Mouse (Mus musculus): ENCODE data around the gene Fcna.

Gene Fcna

DNA sequence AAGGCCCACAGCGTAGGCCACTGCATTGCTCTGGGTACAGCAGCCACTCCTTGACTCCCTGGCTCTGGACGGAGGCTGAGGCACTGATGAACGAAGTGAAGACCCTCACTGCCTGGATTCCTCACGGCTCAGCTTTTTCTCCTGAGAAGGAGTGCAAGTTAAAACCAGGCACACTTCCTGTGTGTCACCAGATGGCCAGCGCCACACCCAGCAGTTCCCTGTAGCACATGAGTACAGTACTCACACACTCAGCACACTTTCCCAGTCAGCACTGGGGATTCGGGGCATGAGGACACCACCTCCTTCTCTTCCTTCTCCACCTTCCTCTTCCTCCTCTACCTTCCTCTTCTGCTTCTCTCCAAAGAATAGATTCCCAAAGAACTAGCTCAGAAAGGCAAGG, at the start of gene Fcna:
Fcna (minus strand) TSS at position 220 of the 400 bp plus-strand sequence.
- DNase-seq (ENCODE audit: low spot score in 2 of 2), result no peak

DNA sequence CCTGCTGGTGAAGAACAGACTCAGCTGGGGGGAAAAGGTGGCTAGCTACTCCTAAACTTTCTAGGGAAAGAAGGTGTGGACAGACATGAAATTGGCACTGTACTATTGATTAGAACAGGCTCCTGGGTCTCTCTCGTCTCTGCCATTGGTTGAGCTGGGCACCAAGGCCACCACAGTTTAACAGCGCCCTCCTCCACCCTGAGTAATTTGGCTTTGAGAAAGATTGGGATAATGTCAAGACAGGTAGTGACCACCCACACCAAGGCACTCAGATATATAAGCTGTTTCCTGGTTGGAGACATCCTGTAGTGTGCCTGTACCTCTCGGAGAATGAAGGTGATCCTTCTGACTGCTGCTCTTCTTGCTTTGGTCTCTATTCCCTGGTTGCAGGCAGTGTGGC, 48.7 kb upstream of the Fcna start, which contains the start of gene Lcn6:
Lcn6 (plus strand) TSS at position 301 of the 400 bp plus-strand sequence.
- no peak for DNase-seq (ENCODE audit: low spot score in 2 of 2)

DNA sequence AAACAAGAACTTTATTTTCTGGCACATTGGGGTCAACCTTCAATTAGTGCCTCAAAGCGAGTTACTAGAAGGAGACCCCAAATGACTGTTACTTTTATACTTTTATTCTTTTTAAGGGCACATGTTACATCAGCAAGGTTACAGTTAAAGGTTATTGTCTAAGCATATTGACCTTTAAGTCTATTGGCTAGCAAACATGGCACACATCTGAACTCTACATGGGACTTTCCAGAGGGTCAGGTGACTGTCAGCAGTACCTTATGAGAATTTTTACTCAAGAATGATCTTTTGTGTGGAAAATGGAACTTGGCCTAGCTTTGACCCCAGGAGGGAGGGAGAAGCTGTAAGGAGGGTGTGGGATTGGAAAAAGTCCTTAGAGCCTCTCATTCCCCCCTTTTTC, 38.7 kb upstream of the Fcna start:
- no peak for DNase-seq (ENCODE audit: low spot score in 2 of 2)

DNA sequence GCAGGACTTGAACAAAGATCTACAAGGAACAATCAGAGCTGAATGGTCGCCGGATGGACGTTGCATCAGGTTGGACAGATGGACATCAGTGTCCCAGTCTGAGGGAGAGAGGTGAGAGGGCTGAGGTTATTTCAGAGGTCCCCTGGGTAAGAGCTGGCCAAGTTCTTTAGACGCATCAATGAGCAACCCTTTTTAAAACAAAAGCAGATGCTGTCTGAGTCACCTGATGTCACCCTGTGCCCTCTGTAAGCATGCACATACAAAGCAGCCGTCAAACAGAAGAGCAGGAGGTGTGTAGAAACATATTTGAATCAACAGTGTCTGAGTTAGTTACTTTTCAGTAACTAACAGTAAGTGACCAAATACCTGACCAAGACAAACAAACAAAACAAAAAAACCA, 36.3 kb upstream of the Fcna start:
- DNase-seq (ENCODE audit: low spot score in 2 of 2), result no peak

DNA sequence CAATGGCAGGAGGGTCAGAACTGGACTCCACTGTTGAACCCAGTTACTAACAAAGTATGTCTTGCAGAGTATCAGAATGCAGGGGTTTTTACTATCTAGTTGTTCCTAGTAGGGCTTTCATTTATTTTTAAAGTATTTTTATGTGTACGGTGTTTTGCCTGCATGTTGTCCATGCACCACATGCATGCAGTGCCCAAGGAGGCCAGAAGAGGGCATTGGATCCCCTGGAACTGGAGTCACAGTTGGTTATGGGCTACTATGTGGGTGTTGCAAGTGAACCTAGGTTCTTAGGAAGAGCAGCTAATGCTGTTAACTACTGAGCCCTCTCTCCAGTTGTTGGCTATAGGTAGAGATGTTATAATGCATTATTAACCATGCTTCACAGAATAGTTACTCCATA, 35.7 kb upstream of the Fcna start:
- peak; percentile 39 to 65 for DNase-seq (ENCODE audit: low spot score in 2 of 2)

DNA sequence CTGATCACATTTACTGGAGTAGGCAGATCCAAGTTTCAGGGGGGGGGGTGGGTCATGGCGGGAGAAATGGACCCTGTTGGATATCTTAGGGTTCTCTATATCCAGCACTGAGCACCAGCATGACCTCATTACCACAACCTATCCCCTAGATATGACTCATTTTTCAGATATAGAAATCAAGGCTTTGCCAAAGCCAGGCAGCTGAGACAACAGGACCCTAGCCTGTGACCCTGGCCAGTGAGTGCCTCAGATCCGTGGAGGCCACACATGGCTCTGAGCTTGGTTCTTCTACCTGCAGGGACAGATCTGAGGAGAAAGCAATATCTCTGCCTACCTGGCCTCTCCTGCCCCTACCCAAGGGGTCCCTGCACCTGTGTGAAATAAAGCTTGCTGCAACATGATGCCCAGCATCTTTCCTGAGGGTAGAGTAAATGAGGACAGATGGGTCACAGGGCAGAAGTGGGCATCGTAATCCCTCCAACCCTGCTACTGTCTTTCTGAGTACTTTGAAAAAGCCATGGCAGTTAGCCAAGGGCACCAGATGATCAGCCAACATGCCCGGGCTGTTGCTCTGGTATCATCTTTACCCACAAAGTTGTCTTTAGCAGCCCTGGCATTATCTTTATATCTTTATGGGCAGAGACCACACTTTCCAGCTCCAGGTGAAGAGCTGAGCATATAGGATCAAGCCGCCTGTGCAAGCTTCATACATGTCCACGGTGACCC, 33.6 kb upstream of the Fcna start:
- DNase-seq (ENCODE audit: low spot score in 2 of 2), result no peak

DNA sequence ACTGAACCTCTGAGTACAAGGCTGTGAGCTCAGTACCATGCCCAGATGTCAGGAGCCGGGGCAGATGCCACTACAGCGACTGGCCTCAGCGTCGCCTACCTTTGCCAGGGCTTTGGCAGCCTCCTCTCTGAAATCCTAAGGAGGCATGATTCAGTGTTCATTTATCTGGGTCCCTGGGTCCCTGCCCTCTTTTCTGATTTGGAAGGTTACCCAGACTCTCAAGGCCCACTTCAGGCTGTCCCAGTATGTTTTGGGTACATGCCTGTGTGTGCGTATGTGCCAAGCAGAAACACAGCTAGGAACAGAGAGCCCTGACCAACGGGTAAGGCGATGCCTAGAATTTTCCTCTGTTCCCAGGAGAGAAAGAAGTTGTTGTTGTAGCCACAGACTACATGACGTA, 32.4 kb upstream of the Fcna start:
- DNase-seq (ENCODE audit: low spot score in 2 of 2), result no peak

DNA sequence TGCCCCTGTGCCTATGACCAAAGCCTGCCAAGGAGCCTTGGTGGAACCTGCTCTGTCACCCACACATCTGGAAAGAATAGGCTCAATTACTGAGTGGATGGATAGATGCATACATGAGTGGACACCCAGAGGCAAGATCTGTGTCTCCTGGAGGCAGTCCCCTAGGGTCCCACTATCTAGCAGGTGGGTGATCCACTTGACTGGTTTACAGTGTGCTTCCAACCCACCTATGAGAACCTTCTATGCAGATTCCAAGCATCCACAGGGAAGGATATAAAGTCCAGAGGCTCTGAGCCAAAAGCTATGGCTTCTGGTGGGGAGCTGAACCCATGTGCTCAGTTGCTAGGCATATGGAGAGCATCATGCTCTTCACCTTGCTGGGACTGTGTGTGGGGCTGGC, 29.8 kb upstream of the Fcna start, which contains the start of gene Lcn5:
Lcn5 (plus strand) TSS at position 301 of the 400 bp plus-strand sequence.
- DNase-seq (ENCODE audit: low spot score in 2 of 2), result no peak

DNA sequence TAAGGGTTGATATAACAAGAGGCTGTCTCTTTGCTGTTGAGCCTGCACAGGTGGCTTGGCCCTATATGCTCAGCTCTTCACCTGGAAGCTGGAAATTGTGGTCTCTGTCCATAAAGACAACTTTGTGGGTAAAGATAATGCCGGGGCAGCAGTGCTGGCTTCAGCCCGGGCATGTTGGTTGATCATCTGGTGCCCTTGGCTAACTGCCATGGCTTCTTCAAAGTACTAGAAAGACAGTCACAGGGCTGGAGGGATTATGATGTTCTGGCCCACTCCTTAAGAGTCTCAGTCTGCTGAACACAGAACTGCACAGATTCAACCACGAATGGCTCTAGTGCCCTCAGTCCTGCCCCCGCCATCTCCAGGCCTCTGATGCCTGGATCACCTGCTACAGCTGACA, 29.4 kb upstream of the Fcna start:
- DNase-seq (ENCODE audit: low spot score in 2 of 2), result no peak

DNA sequence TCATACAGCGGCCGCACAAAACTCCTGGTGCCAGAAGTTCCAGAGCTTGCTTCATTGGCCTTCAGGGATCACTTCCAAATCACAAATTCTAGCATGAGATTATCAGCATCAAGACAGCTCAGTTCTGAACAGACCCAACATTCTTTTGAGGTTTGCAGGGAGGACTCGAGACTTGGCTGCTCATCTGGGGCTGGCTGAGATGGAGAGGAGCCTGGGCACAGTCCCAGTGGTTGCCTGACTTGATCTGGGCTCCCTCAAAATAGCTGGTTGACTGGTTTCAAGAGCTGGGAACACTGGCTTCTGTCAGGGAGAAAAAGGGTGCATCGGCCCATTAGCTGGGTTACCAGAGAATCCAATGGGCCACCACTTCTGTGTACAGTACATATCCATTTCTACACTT, 28.9 kb upstream of the Fcna start:
- no peak for DNase-seq (ENCODE audit: low spot score in 2 of 2)

DNA sequence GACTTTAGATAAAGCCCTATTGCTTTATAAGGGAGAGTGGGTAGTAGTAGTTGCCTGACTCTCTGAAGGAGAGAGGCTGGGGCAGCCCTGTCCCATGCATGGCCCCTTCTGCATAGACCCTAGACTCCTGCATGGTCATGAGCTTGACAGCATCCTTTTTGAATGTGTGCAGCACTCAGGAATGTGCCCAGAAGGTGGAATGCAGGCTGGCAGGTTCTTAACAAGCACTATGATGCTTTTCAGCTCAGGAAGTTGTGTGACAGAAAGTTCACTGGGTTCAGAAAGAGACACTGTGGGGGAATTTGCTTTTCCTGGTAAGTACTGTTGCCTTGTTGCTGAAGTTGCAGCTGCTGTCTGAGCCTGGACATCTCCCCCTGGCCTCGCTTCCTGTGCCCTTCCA, 26.7 kb upstream of the Fcna start:
- DNase-seq (ENCODE audit: low spot score in 2 of 2), result no peak

DNA sequence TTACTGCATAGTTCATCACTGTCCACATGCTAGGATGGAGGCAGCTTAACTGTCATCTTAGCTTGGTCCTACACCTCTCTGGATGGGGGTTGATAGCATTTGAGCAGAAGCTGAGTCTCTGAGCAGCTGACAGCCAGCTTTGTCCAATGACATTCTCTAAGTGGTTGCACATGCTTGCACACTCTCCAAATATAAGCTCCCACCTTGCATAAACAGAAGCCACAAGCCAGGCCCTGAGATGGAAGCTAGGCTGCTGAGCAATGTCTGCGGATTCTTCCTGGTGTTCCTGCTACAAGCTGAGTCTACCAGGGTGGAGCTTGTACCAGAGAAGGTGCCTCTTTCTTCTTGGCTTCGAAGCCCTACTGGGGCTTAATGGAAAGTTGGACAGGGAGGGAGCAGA, 25.1 kb upstream of the Fcna start, which contains the start of gene Lcn8:
Lcn8 (plus strand) TSS at position 219 of the 400 bp plus-strand sequence.
- DNase-seq (ENCODE audit: low spot score in 2 of 2), result no peak

DNA sequence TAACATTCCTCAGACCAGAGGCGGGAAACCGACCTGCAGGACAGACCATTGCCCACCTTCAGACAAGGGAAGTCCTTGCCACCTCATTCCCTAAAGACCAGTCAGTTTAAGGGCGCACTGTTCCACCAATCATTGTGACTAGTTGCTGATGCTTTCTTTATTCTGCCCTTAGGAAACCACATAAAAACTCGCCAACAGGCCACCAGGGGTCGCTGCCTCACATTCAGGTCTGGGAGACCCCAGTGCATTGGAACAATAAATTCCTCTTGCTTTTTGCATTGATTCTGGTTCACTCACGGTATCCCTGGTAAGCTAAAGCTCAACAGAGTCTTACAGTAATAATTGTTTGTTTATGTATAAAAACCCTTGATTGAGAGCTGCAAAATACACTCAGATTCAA, 12.1 kb upstream of the Fcna start:
- no peak for DNase-seq (ENCODE audit: low spot score in 2 of 2)

DNA sequence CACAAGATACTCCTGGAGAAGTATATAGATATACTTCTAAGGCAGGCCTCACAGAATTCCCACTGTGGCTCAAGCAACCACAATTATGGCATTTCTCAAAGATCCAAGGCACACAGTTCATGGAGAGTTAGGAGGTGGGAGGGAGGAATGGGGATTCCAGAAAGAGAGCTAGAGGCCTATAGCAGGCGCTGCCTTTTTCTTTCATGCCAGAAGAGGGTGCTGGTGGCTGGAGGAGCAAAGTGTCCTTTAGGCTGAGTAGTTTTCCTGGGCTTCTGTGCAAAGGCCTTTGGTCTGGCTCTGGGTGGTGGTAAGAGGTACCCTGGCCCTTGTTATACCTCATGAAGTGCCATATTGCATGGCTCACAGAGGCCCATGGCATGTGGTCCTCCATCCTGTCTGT, 6.2 kb upstream of the Fcna start:
- DNase-seq (ENCODE audit: low spot score in 2 of 2), result no peak

DNA sequence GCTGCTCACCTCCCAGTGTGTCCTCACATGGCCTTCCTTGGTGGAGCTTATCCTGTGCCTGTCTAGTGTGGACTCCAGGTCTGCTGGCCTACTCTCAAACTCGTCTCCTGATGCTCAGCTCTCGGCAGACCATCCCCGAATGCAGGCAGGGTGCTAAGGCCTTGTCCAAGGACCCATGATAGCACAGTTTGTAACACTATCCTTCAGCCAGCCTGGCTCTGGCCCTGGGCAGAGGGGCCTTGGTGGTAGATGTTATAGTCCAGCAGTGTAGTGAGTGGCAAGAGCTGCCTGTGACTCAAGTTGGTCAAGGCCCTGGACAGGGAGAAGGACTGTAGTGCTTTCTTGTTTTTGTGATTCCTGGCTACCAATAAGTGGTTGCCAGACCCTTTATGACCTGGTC, 5.8 kb upstream of the Fcna start:
- no peak for DNase-seq (ENCODE audit: low spot score in 2 of 2)

DNA sequence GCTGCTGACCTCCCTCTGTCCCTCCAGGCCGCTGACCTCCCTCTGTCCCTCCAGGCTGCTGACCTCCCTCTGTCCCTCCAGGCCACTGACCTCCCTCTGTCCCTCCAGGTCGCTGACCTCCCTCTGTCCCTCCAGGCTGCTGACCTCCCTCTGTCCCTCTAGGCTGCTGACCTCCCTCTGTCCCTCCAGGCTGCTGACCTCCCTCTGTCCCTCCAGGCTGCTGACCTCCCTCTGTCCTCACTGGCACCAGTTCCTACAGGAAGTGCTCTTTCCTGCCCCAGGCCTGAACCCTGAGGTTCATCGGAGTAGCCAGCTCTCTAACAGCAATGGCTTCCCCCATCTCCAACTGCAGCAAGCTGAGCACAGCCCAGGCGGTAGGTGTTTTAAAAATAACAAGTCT, 908 bp upstream of the Fcna start:
- DNase-seq (ENCODE audit: low spot score in 2 of 2), result no peak

DNA sequence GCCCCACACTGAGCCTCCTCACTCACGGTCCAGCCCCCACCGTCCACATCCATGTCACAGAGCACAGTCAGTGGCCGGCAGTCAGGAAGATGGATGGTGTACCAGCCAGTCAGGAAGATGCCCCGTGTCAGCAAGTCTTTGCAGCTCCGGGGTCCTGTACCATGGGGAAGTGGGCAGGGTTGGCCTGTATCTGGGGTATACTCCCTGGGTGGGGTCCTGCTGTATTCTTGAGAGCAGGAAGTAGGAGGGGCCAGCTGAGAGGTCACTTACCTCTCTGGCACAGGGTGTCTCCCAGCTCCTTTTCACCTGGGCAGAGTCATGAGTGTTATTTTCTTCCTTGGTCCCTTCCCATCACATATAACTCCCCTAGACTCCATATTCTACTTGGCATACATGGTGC, 1.8 kb downstream of the Fcna start:
- DNase-seq (ENCODE audit: low spot score in 2 of 2), result no peak

DNA sequence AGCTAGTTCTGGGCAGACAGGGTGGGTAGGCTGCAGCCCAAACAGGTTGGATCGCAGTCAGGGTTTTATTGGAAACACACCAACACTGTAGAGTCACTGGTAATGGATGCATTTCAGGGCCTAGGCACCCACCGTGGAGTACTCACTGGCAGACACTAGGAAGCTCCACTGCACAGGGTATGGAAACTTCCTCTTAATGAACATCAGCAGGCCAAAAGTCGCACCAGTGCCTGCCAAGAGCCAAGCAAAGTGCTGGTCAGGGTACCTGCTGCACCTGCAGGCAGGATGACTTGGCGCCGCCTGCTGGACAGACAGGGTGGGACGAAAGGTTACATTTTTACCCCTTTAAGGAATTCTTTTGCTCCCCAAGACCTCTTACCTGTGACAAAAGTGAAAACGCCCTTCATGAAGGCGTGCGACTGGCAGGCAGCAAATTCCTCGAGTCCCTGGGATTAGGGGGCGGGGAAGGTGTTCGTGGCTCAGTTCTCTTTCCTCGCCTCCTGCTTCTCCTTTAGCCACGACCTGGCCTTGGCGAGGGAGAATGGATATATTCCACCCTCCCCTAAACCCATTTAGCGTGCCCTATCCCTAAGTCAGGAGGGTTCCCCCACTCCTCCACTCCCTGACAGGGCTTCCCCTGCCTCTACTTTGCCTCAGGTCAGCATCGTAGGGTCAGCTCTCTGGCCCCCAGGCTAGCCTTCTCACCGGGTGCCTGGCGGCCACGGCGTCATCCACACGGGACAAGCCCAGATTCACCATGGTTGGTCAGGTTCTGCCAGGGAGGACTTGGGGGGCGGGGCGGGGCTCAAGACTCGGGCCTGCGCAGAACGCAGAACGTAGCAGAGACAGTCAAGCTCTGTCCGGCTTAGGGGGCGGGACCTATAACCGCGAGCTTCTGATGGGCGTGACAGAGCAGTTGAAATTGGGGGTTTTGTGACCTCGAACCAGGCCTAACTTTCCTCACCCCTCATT, 6.3 kb downstream of the Fcna start, which contains the start of gene Tmem141:
Tmem141 (minus strand) TSS at position 777 of the 972 bp plus-strand sequence.
- peak; percentile 83 to 87 for DNase-seq (ENCODE audit: low spot score in 2 of 2)

DNA sequence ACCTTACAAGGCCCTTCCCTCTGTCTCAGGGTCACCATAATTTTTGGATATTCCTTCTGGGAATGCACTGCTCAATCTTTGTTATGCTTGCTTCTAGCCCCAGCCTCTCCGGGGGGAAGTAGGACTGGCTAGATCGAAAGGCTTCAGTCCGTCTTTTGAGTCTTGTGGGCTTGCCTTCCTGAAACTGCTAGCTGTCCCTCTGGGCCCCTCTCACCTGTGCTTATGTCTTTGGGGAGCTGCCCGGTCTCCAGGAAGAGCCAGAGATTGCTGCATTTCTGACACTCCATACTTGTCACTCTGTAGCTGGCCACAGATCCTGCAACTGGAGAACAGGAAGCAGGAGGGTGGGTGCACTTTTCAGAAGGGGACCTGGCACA, 7.0 kb downstream of the Fcna start:
- DNase-seq (ENCODE audit: low spot score in 2 of 2), result no peak

DNA sequence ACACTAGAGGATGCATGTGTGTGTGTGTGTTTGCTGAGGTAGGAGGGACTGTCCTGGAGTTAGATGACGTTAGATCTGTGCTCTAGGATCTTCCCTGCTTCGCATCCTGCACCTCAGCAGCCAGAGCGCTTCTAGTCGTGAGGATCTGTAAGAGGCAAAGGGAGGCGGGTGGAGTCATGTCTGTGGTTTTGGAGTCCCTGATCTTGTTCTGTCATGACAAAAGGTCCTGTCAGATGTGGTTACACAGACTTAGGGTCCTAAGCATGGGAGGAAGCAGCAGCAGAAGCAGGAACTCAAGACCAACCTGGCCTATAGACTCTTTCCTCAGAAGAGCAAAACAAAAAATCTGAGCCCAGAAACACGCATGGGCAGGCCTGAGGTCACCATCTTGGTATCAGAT, 7.4 kb downstream of the Fcna start:
- DNase-seq (ENCODE audit: low spot score in 2 of 2), result no peak

DNA sequence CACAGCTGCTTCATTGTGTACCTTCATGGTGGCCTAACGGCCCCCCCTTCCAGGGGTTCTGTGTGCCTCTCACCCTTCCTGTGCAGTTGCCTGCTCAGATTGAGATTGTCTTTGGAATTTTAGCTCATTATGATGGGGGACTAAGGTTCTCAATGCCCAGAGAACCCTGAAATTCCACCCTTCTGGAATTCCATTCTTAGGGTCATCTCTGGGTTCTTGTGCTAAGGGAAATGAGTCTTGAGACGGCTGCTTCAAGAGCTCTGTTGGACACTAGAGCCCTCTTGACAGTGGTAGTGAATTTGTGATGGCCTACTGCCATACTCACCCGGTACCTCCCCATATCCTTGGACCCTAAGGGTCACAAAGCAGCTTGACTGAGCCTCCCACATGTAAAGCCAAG, 10.3 kb downstream of the Fcna start, which contains the start of gene Ccdc183:
Ccdc183 (minus strand) TSS at position 101 of the 400 bp plus-strand sequence.
- DNase-seq (ENCODE audit: low spot score in 2 of 2), result no peak

DNA sequence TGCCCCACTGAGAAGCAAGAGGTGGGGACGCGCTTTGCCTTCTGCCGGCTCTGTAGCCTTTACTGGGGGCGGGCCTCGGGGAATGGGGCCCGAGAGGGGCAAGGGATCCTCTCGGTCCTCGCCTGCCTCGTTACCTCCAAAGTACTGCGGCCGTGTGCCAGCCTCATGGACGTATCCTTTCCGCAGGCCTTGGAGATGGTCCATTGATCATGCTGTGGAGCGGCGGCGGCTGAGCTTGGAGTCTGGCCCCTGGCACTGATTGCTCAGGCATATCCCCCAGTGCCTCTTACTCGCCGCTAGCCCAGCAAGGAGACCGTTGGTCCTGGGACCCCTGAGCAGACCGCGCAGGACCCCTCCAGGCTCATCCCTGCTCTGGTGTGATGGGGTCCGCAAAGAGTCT, 11.4 kb downstream of the Fcna start:
- DNase-seq (ENCODE audit: low spot score in 2 of 2), result no peak

DNA sequence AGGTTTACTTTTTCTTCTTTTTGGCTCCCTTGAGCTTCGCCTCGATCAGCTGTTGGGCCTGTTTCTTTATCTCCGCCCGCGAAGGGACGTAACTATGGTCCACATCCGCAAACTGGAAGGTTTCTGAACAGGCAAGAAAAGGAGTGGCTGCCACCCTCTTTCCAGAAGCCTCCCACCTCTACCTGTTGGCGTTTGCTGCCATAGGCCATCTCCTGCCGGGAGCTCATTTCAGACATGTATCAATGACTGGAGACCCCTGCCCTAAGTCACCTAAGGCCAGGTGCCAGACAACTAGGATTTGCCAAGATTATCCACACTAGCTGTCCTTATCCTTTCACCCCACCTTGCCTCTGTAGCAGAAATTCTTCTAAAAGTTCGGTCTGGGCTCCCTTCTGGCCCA, 19.2 kb downstream of the Fcna start:
- DNase-seq (ENCODE audit: low spot score in 2 of 2), result no peak
